Mouse (Mus musculus) midbrain, embryonic 11.5 days (tissue): ENCODE data around the gene Bcas3. TPM values are rescaled to one million over a fixed set of nuclear protein-coding genes. Genes with fewer than 3 reads are reported as not detected.

Source experiments
- ATAC-seq: fragments of 200-750 bp; cut with Nextera tagmentation; 2 replicates; pipeline ENCODE4 v1.8.0; 2017; ENCODE audit warnings: moderate TSS enrichment, moderate library complexity; ENCODE audit not compliant: low FRiP score
- DNase-seq: peaks from one replicate; pipeline ENCODE4 v3.0.0; 2015; ENCODE audit warnings: low spot score; ENCODE audit errors: missing footprints
- H3K27ac ChIP-seq: fragments of 300-500 bp; sonication (generic); 2 replicates; pipeline ENCODE4 v1.5.1; 2014; ENCODE audit warnings: low read depth, low read length
- H3K27me3 ChIP-seq: fragments of 300-500 bp; sonication (generic); 2 replicates; pipeline ENCODE4 v1.6.1; 2014; ENCODE audit warnings: mild to moderate bottlenecking, low read length, moderate library complexity, mixed read lengths; ENCODE audit not compliant: control insufficient read depth, insufficient read depth
- H3K36me3 ChIP-seq: fragments of 300-500 bp; sonication (generic); 2 replicates; pipeline ENCODE4 v1.6.1; 2014; ENCODE audit warnings: mild to moderate bottlenecking, low read length, moderate library complexity, mixed read lengths; ENCODE audit not compliant: control insufficient read depth, insufficient read depth
- H3K4me1 ChIP-seq: fragments of 300-500 bp; sonication (generic); 2 replicates; pipeline ENCODE4 v1.6.1; 2014; ENCODE audit warnings: low read length; ENCODE audit not compliant: control insufficient read depth, insufficient read depth
- H3K4me2 ChIP-seq: fragments of 300-500 bp; sonication (generic); 2 replicates; pipeline ENCODE4 v1.6.1; 2014; ENCODE audit warnings: mild to moderate bottlenecking, moderate library complexity
- H3K4me3 ChIP-seq: fragments of 300-500 bp; sonication (generic); 2 replicates; pipeline ENCODE4 v1.5.1; 2014; ENCODE audit warnings: low read depth, low read length
- H3K9ac ChIP-seq: fragments of 300-500 bp; sonication (generic); 2 replicates; pipeline ENCODE4 v1.6.1; 2014; ENCODE audit warnings: low read length
- H3K9me3 ChIP-seq: fragments of 300-500 bp; sonication (generic); 2 replicates; pipeline ENCODE4 v1.6.1; 2016; ENCODE audit warnings: low read length; ENCODE audit not compliant: control insufficient read depth
- WGBS: fragments of 180-500 bp; shearing (Covaris S2); extraction: QIAGEN DNeasy Blood & Tissue Kit; methylation state at CpG from one replicate; pipeline ENCODE4 v1.1.7; 2014; 5-methylcytosine and 5-hydroxymethylcytosine counted together
- polyA plus RNA-seq: library from polyadenylated mRNA; unstranded; fragments of >200 nt; fragmentation: Nextera tagmentation; extraction: Ambion mirVana; gene quantifications from 2 replicates; pipeline ENCODE4 v1.2.1, GENCODE M21; 2014

The Bcas3 gene
- polyA plus RNA-seq, 1 experiment from 2014 or later: 30.2 TPM

- Histone ChIP-seq H3K27ac (no peak overlapping the region), H3K4me2 (peak overlapping the region; percentile 80), H3K9me3 (no peaks in the 10 kb centered on the region), H3K36me3 (no peaks in the 10 kb centered on the region), H3K27me3 (peaks cover 99% of the 10 kb centered on the region), H3K4me3 (peak overlapping the region; percentile 47), H3K9ac (no peak overlapping the region), H3K4me1 (peaks cover 32% of the 10 kb centered on the region)
- WGBS: 1% methylated on average over 33 of the region's 33 CpGs
- ATAC-seq: no peak
- peak; percentile 96 for DNase-seq
These were observed 478.8 kb downstream of the Bcas3 start for GRCm38 (mm10) chr11:85831656-85832230.

- under 1% methylated on average over 52 of the region's 52 CpGs for WGBS
- peak; percentile 97 for DNase-seq
- H3K27ac ChIP-seq: no peak within 1 kb of the TSS
- peak within 1 kb of the TSS; percentile 80 for H3K4me2 ChIP-seq
- H3K4me3 ChIP-seq: peak within 1 kb of the TSS; percentile 47
- peak; percentile 43 for ATAC-seq
- no peaks in the 10 kb centered on the region for H3K9me3 ChIP-seq
- peak within 1 kb of the TSS; percentile 45 for H3K9ac ChIP-seq
- H3K36me3 ChIP-seq: no peaks in the 10 kb centered on the region
- peaks cover 29% of the 10 kb centered on the region for H3K4me1 ChIP-seq
- H3K27me3 ChIP-seq: peaks cover 99% of the 10 kb centered on the region
These were observed 479.4 kb downstream of the Bcas3 start, which contains the start of gene Tbx2 for GRCm38 (mm10) chr11:85832231-85832924. TSS of gene Tbx2 (plus strand) at chr11:85832551.

GRCm38 (mm10) chr11:85833081-85833521 lies 480.1 kb downstream of the Bcas3 start:
- peak overlapping the region; percentile 80 for H3K4me2 ChIP-seq
- H3K36me3 ChIP-seq: no peaks in the 10 kb centered on the region
- H3K9me3 ChIP-seq: no peaks in the 10 kb centered on the region
- peak overlapping the region; percentile 45 for H3K9ac ChIP-seq
- 0% methylated on average over 30 of the region's 54 CpGs for WGBS
- H3K4me3 ChIP-seq: peak overlapping the region; percentile 47
- DNase-seq (peak; percentile 94), ATAC-seq (no peak)
- peaks cover 99% of the 10 kb centered on the region for H3K27me3 ChIP-seq
- no peak overlapping the region for H3K27ac ChIP-seq
- peaks cover 29% of the 10 kb centered on the region for H3K4me1 ChIP-seq

GRCm38 (mm10) chr11:85833761-85834385 lies 480.9 kb downstream of the Bcas3 start:
- 2% methylated on average over 11 of the region's 11 CpGs for WGBS
- ATAC-seq (no peak), DNase-seq (peak; percentile 95)
- H3K9me3 ChIP-seq: no peaks in the 10 kb centered on the region
- no peak overlapping the region; the same call in 1 of the 2 replicates for H3K4me3 ChIP-seq
- no peaks in the 10 kb centered on the region for H3K36me3 ChIP-seq
- peaks cover 29% of the 10 kb centered on the region for H3K4me1 ChIP-seq
- H3K27me3 ChIP-seq: peaks cover 100% of the 10 kb centered on the region
- no peak overlapping the region for H3K9ac ChIP-seq
- H3K27ac ChIP-seq: no peak overlapping the region
- H3K4me2 ChIP-seq: no peak overlapping the region

DNA sequence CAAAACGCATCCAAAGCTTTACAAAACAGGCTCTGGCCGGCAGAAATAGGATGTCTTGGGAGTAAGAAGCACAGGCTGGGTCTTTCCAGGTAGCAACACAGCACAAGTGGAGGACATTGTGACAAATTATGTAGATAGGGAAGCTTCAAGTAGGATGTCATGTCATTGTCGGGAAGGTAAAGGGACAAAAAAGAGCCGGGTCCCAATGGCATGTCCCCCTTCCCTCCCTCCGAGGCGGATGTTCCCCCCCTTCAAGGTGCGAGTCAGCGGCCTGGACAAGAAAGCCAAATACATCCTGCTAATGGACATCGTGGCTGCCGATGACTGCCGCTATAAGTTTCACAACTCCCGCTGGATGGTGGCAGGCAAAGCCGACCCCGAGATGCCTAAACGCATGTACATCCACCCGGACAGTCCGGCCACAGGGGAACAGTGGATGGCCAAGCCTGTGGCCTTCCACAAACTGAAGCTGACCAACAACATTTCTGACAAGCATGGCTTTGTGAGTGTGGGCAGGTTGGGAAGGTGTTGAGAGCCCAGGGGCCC lies 481.5 kb downstream of the Bcas3 start:
- ATAC-seq (no peak), DNase-seq (peak; percentile 96)
- Histone ChIP-seq H3K9me3 (no peaks in the 10 kb centered on the region), H3K36me3 (no peaks in the 10 kb centered on the region), H3K9ac (no peak overlapping the region), H3K4me1 (peaks cover 23% of the 10 kb centered on the region), H3K4me2 (no peak overlapping the region), H3K27ac (no peak overlapping the region), H3K4me3 (no peak overlapping the region), H3K27me3 (peaks cover 100% of the 10 kb centered on the region)
- WGBS: under 1% methylated on average over 17 of the region's 17 CpGs

DNA sequence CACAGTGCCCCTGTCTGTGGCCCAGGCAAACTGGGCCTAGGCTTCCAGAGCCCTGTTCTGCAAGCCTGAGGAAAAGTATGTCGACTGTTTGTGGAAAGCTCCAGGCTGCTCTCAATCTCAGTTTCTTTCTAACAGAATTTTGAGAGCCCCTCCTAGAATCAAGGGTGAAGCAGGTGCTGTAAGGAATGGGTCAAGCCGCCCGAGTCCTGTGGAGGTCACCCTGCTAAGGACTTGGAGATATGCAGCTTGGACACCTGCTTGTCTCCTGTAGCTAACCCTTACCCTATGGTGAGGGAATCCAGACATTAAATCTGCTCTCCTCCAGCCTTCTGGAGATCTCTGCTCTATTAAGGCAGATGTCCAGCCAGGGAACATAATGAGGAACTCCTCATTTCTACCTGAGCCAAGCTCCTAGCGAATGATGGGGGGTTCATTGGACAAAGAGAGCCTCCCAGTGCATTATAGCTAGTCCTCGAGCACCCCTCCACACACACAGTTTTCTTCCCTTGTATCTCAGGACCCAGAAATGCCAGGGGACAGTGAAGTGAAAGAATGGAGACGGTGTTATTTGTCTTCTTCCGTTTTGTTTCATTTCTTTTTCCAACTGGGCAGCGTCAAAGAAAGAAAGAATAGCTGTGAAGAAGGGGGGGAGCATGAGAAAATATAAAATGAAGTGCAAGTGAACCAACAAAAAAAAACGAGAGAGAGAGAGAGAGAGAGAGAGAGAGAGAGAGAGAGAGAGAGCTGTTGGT lies 482.2 kb downstream of the Bcas3 start:
- ATAC-seq (no peak), DNase-seq (peak; percentile 91)
- no peak overlapping the region for H3K9ac ChIP-seq
- H3K9me3 ChIP-seq: no peaks in the 10 kb centered on the region
- WGBS: 4% methylated on average over 9 of the region's 9 CpGs
- H3K4me3 ChIP-seq: no peak overlapping the region
- H3K4me1 ChIP-seq: peaks cover 15% of the 10 kb centered on the region
- H3K27me3 ChIP-seq: peaks cover 100% of the 10 kb centered on the region
- H3K27ac ChIP-seq: no peak overlapping the region
- no peaks in the 10 kb centered on the region for H3K36me3 ChIP-seq
- no peak overlapping the region for H3K4me2 ChIP-seq

- Histone ChIP-seq H3K4me3 (no peak overlapping the region), H3K27ac (no peak overlapping the region), H3K4me1 (peaks cover 17% of the 10 kb centered on the region), H3K36me3 (no peaks in the 10 kb centered on the region), H3K4me2 (no peak overlapping the region), H3K27me3 (peaks cover 100% of the 10 kb centered on the region), H3K9ac (no peak overlapping the region), H3K9me3 (no peaks in the 10 kb centered on the region)
- peak; percentile 96 for DNase-seq
- no peak for ATAC-seq
- 2% methylated on average over 16 of the region's 16 CpGs for WGBS
These were observed 483.0 kb downstream of the Bcas3 start for GRCm38 (mm10) chr11:85835753-85836522.
